In the genomic region with DNA sequence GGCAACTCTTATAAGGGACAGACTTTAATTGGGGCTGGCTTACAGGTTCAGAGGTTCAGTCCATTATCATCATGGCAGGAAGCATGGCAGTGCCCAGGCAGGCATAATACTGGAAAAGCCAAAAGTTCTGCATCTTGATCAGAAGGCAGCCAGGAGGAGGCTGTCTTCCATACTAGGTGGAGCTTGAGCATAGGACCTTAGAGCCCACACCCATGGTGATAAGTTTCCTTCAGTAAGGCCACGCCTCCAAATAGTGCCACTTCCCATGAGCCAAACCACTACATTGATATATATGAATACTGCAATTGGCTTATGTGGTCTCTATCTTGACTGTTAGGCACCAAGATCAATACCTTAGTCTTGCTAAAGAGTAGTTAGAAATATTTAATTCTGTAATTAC, we compare ENCODE assay signal across 14 mouse cellular contexts.
"Had no signal": no experiment of that assay in that cellular context is flagged by ENCODE, and none has a peak within 500 bp of the region (broad histone marks: within the 10 kb centered on the region; RNA-seq: fewer than 3 reads in every experiment).

No protein-coding gene starts in this region.

- H3K9me3 ChIP-seq: limb, embryonic 13.5 days; liver, embryonic 15.5 days; midbrain, embryonic 10.5 days; midbrain, embryonic 15.5 days had no signal

- H3K4me1 ChIP-seq: limb, embryonic 13.5 days; midbrain, embryonic 10.5 days; midbrain, embryonic 15.5 days had no signal

- H3K4me2 ChIP-seq: limb, embryonic 13.5 days; liver, embryonic 15.5 days; midbrain, embryonic 15.5 days had no signal

- H3K4me3 ChIP-seq: limb, embryonic 13.5 days; liver, embryonic 15.5 days; midbrain, embryonic 10.5 days; midbrain, embryonic 15.5 days had no signal

- DNase-seq: kidney, adult 9 months; kidney, postnatal 36 days; layer of hippocampus, adult 9-11 months; left cerebral cortex, postnatal 4 days; right cerebral cortex, adult 18-20 months; right cerebral cortex, postnatal 25 days; thymus, postnatal 4 days had no signal

- H3K27ac ChIP-seq: kidney, postnatal 0 days; limb, embryonic 13.5 days; liver, embryonic 15.5 days; midbrain, embryonic 10.5 days; midbrain, embryonic 15.5 days had no signal

- H3K9ac ChIP-seq: limb, embryonic 13.5 days; liver, embryonic 15.5 days; midbrain, embryonic 15.5 days had no signal

- H3K27me3 ChIP-seq: limb, embryonic 13.5 days; liver, embryonic 15.5 days; midbrain, embryonic 15.5 days had no signal

- ATAC-seq: inflammation-experienced regulatory T-cells, adult 6 months; intestine, postnatal 0 days; midbrain, embryonic 15.5 days had no signal
